Mouse (Mus musculus) testis, postnatal 10 days (tissue): ENCODE results near the gene Hps3.
"Not testable (repeated sequence)": the region's sequence is repeated elsewhere in the genome, so short reads cannot be mapped to it uniquely, and the experiment has no call there.

ENCODE experiments used
- DNase-seq: peaks from one replicate; pipeline ENCODE4 v3.0.0; 2021; ENCODE audit warnings: low spot score

The Hps3 gene

DNA sequence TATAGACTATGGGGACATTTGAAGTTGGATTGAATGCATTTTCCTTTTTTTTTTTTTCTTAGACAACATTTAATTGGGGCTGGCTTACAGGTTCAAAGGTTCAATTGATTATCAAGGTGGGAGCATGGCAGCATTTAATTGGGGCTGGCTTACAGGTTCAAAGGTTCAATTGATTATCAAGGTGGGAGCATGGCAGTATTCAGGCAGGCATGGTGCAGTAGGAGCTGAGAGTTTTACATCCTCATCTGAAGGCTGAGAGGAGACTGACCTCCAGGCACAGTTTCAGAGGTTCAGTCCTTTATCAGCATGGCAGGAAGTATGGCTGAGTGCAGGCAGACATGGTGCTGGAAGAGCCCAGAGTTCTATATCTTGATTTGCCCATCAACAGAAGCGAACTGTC, 85.7 kb downstream of the Hps3 start:
- not testable (repeated sequence) for DNase-seq

DNA sequence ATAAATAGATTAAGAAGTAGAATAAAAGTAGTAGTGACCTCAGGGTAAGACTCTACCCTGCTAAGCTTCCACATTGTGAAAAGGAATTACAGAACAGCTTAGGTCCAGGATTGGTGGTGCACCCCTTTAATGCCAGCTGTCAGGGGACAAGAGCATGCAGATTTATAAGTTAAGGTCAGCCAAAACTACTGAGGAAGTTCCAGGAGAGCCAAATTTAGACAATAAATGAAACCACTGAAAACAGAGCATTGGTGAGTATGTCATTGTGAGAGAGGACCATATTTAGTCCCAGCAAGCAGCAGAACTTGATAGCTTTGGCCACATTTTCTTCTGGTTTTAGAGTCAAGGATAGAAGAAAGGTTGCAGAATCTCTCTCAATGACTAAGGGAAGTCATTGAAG, 86.6 kb downstream of the Hps3 start:
- no peak for DNase-seq
